Mouse (Mus musculus) bone marrow macrophage, adult 2 months (primary cell): ENCODE results near the gene Syt16.

Source experiments
- CTCF ChIP-seq: IDR thresholded peaks from 2 replicates; pipeline ENCODE4 v1.5.1; 2012; ENCODE audit warnings: low read depth, mild to moderate bottlenecking, low read length, moderate library complexity
- POLR2A ChIP-seq: IDR thresholded peaks from 2 replicates; pipeline ENCODE4 v1.6.1; 2012; ENCODE audit warnings: mild to moderate bottlenecking, low read depth, low read length, borderline replicate concordance

DNA sequence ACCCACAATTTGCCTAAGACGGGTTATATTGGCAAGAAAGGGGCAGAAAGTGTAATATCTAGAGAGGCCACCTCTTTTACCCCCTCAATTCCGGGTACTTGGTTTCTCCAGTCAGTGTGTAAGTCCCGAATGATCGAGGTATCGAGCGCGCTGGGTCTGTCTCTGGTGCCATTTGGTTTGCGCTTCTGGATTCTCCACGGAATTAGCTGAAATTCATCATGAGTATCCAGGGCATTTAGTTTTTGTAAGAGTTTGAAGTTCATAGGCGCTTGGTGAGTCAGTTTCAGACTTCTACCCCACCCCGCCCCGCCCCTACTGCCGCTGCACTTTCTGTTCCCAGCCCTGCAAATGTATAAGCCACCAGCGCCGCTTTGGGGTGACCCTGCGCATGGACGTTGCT, 187.1 kb downstream of the Syt16 start:
- no peak for TF ChIP-seq CTCF
- TF ChIP-seq POLR2A: no peak
